Mouse (Mus musculus) telencephalon, adult 2 months (tissue): ENCODE measurements around the gene Tvp23b.

Experiments used
- DNase-seq: peaks from one replicate; pipeline ENCODE4 v3.0.0-alpha.2; 2011; ENCODE audit warnings: low read depth, low spot score

Gene Tvp23b

DNA sequence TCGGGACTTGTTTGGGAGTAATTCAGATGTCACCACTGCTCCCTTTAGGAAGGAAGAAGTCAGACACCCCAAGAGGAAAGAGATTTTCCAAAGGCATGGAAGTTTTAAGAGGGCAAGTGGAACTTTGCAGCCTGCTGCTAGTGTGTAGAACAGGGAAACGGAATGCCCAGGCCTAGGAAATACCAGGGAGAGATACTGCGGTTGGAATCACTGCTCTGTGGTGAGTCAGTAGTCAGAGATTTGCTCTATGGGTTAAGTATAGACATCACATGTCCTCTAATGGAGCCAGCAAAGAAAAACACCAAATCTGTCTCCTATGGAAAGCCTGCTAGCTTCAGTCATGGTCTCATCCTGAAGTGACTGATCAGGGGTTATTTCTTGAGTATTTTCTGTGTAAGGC, 60.9 kb downstream of the Tvp23b start:
- no peak for DNase-seq

DNA sequence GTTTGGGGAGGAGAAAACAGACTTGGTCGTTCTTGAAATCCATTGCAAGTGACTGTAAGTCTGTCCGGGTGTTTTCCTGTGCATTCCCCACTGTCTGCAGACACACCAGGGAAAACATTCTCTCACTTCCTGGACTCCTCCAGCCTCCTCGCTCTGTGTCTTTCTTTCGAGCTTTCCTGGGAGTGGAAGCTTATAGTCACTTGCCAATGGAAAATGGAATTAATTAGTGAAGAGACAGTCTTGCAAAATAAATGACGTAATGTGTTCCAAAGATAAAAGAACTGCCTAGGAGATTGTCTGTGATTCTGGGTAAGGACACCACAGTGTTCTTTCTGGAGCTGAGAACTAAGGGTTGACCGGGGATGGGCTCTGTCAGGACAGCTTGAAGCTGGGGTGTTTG, 64.3 kb downstream of the Tvp23b start:
- DNase-seq: no peak

DNA sequence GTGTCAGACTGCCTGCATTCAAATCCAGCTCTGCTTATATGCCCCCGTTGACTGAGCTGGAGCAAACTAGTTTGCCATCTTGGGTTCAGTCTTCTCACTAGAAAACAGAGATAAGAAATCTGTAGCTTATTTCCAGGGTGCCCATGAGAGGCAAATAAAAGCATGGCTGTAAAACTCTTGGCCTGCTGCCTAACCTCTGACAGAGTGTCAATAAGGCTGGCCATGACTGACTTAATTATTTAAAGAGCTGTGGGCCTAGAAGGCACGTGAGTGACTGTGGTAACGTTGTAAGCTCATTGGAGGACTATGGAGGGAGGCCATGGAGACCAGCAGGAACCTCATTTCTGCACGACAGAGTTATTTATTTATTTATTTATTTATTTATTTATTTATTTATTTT, 66.3 kb downstream of the Tvp23b start:
- no peak for DNase-seq

DNA sequence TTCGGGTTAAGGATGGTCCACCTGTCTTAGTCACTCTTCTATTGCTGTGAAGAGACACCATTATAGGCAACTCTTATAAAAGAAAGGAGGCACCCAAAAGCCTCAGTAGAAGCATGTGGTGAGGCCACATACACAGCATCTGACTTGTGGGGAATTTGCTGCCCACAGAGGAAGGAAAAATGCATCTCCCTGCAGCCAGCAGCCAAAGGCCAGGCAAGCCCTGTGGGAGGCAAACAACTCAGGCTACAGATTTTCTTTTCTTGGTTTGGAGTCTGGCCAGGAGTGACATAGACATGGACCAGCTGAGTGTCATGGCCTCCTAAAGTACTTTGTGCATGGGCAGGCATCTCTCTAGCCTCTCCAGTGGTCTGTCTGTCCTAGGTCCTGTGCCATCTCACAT, 70.3 kb downstream of the Tvp23b start:
- DNase-seq: no peak

DNA sequence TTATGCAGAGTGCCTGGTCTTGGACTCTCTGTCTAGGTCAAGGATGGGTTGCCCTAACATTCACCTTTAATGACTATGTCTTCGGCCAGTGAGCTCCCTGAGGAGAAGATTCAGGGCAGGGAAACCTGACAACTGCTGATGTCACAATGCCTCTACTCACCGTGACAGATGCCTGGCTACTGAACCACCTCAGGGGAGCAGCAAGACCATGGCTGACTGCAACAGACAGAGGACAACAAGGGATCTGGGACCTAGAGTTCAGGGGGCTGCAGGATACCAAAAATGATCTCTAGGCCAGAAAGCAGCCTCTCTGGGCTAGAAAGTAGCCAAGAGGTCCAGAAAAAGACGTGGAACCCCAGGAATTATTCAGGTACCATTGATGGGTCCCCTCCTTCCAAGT, 71.8 kb downstream of the Tvp23b start, which contains the start of gene Cdrt4:
TSS of gene Cdrt4 (plus strand) at position 182 of the 400 bp plus-strand sequence.
- no peak for DNase-seq

DNA sequence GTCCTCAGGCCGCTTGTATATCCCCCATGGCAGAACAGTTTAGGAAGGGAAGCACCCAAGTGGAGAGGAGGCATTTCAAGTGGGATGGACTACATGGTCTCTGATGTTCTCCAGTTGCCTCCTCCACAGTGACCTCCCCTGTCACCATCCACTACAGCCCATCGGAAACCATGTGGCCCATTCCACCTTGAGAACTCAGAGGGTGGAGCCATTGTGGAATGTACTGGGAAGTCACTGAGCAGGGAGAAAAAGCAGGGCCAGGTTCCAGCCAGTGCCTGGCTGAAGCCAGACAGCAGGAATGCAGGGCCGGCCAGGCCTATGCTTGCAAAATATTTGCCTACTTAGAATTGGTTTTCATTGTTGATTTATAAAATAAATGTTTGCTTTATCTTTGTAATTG, 75.5 kb downstream of the Tvp23b start:
- no peak for DNase-seq

DNA sequence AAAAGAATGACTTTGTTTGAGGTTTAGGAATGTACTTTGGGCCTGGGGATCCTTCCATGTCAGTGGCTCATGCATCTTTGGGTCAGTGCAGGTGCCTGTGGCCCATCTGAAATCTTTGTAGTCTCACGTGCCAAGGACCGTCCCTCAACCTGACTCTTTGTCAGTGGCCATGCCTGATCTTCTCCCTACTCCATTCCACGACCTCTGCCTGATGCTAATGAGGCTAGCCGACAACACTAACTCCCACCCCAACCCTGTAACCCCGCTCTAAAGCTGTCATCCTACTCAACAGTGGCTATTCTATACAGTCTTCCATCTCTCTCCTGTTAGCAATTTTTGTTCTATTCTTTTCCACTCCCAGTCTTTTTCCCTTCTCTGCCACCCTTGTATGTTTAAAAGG, 75.9 kb downstream of the Tvp23b start:
- DNase-seq: no peak

DNA sequence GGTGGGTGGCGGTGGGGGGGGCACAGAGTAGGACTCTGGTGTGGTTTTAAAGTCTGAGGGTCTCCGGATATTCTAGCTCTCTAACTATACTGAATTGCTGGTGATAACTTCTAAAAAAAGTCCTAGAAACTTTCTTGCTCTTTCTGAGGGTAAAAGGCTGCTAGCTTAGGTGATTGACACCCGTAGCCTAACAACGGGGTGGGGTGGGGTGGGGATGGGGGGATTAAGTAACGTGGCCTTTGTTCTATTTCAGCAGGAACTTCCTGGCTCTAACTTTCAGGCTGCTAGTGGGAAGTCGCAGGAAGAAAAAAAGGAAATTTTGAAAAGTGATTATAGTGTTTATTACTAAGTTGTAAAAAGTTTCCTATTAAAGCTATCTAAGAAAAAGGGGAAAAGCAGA, 76.5 kb downstream of the Tvp23b start:
- no peak for DNase-seq

DNA sequence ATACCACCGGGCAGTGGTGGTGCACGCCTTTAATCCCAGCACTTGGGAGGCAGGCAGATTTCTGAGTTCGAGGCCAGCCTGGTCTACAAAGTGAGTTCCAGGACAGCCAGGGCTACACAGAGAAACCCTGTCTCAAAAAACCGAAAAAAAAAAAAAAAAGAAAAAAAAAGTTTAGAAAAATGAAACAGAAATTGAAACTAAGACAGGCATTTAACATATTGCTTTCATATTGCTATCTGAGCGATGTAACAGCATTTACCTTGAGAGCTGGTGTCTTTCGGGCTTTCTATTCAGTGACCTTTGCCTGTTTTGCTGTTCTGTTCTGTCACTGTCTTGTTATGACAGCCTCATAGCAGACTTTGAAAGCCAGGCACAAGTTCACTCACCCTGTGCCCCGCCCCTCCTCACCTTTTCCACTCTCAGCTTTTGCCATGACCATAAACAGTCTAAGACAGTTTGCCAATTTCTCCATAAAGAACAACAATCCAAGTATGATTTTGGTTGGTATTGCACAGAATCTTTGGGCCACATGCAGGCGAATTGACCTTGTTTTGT, 78.4 kb downstream of the Tvp23b start:
- no peak for DNase-seq

DNA sequence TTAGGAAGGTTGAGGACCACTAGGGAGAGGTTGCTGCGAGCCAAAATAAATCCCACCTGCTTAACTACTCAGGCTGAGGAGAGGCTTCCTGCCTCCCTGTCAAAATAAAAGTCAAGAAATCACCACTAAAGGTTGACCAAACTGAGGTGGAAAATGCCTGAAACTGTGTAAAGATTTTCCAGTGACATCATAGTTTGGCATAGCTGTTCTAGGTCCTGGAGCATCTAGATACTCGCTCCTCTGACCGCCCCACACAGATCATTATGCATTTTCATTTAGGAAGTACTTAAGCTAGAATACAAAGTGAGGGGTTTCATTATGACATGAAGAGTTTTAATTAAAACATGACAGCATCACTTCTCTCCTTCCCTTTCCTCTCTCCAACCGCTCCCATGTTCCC, 84.0 kb downstream of the Tvp23b start:
- no peak for DNase-seq

DNA sequence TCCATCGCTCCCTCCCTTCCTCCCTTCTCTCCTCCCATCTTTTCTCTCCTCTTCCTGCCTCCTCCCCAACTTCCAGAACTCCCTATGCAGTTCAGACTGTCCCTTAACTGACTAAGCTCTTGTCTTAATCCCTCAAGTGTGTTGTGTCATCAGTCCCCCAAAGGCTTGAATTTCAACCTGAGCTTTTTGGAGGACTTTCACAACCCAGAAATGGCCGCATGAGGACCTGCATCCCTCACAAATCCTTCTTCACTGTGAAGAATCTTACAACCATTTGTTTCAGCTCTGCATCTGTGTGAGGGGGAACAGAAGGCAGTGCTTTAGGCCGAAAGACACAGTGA, 87.1 kb downstream of the Tvp23b start:
- no peak for DNase-seq
